8 mouse cellular contexts compared by ENCODE assay signal in the genomic region with DNA sequence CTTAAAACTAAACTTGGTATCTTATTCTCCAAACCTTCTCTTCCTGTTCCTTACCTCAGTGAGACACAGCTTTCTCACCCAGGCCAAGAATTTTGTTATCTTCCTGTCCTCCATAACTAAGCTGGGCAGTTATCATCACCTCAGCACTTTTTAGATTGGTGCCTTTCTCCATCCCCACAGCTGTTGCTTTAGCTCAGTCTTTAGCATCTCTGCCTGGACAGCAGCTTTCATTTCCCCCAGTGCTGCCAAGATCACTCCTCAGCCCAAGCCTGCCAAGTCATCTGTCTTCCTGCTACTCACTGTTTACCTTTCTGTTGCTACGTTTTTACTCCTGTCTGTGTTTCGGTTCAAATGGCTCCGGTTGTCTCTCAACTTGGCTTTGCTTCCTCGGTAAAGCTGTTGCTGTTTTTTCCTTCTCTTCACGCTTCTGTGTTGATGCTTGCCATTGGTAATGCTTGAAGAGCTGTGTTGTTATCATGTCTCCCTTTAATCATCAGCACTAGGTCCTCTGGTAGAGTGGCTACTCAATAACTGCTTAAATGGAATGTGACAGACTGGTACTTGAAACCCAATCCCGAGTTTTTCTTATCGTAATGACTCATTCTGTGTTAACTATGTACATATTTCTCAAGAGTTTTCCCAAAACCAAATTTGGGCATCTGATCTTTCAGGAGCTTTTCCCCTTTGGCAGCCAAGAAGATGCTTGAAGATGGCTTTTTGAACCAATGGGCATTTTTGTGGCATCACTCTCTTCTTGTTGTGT. TPM values are rescaled to one million over a fixed set of nuclear protein-coding genes. Genes with fewer than 3 reads are reported as not detected.
A peak's percentile ranks its signal among the peaks of the same experiment; 100 is the strongest.
DNase-seq lines count a peak whose midpoint lies in the region; ATAC-seq lines count a peak whose summit lies in the region.

No protein-coding gene starts in this region.

- no peaks in the 10 kb centered on the region for H3K36me3 ChIP-seq in forebrain, embryonic 12.5 days (replicated peaks)
- H3K36me3 ChIP-seq in intestine, embryonic 14.5 days (ENCODE audit: control insufficient read depth, insufficient read depth, low read length) = no peaks in the 10 kb centered on the region
- no peaks in the 10 kb centered on the region for H3K36me3 ChIP-seq in stomach, embryonic 15.5 days

- H3K4me1 ChIP-seq in forebrain, embryonic 12.5 days = peaks cover 21% of the 10 kb centered on the region
- H3K4me1 ChIP-seq in intestine, embryonic 14.5 days (replicated peaks; ENCODE audit: control insufficient read depth, insufficient read depth, low read length) = peaks cover 15% of the 10 kb centered on the region
- H3K4me1 ChIP-seq in stomach, embryonic 15.5 days = peaks cover 7% of the 10 kb centered on the region; the same call in 1 of the 2 replicates

- H3K27ac ChIP-seq in forebrain, embryonic 12.5 days = peak overlapping the region; percentile 44; the same call in 1 of the 2 replicates
- no peak overlapping the region for H3K27ac ChIP-seq in intestine, embryonic 14.5 days (ENCODE audit: low read depth)
- H3K27ac ChIP-seq in stomach, embryonic 15.5 days = no peak overlapping the region

- WGBS in forebrain, embryonic 12.5 days = 71% methylated on average over 7 of the region's 7 CpGs
- WGBS in intestine, embryonic 14.5 days = 19% methylated on average over 7 of the region's 7 CpGs
- 15% methylated on average over 7 of the region's 7 CpGs for WGBS in stomach, embryonic 15.5 days

- peak; percentile 12 for DNase-seq in kidney, postnatal 10 days
- DNase-seq in kidney, adult 18-20 months = no peak
- DNase-seq in NIH3T3 (ENCODE audit: low read depth) = peak; percentile 81
- no peak for DNase-seq in intestine, embryonic 14.5 days (ENCODE audit: low spot score)
- DNase-seq in adrenal gland, postnatal 25 days = no peak

- no peaks in the 10 kb centered on the region for H3K27me3 ChIP-seq in forebrain, embryonic 12.5 days
- no peaks in the 10 kb centered on the region for H3K27me3 ChIP-seq in intestine, embryonic 14.5 days (replicated peaks; ENCODE audit: control insufficient read depth, insufficient read depth, low read length)
- H3K27me3 ChIP-seq in stomach, embryonic 15.5 days (replicated peaks) = no peaks in the 10 kb centered on the region

- no peak overlapping the region for H3K4me2 ChIP-seq in forebrain, embryonic 12.5 days
- H3K4me2 ChIP-seq in intestine, embryonic 14.5 days (ENCODE audit: low read length) = 0 out of 2 replicates have a peak overlapping the region, but pooled peaks have one; percentile 14
- peak overlapping the region; percentile 21; the same call in 1 of the 2 replicates for H3K4me2 ChIP-seq in stomach, embryonic 15.5 days

- H3K4me3 ChIP-seq in forebrain, embryonic 12.5 days (replicated peaks) = no peak overlapping the region
- H3K4me3 ChIP-seq in intestine, embryonic 14.5 days (ENCODE audit: low read depth, low read length) = no peak overlapping the region
- H3K4me3 ChIP-seq in stomach, embryonic 15.5 days (replicated peaks) = 0 out of 2 replicates have a peak overlapping the region, but pooled peaks have one; percentile 0

- no peaks in the 10 kb centered on the region for H3K9me3 ChIP-seq in forebrain, embryonic 12.5 days
- H3K9me3 ChIP-seq in intestine, embryonic 14.5 days (ENCODE audit: control insufficient read depth, low read length) = no peaks in the 10 kb centered on the region
- no peaks in the 10 kb centered on the region for H3K9me3 ChIP-seq in stomach, embryonic 15.5 days

- no peak for ATAC-seq in forebrain, embryonic 12.5 days (ENCODE audit: low FRiP score)
- no peak for ATAC-seq in intestine, embryonic 14.5 days (replicated peaks; ENCODE audit: low FRiP score, low TSS enrichment, low read depth)
- ATAC-seq in stomach, embryonic 15.5 days (ENCODE audit: insufficient read depth, low FRiP score, low read depth) = peak; percentile 43; the same call in 1 of the 2 replicates
- no peak for ATAC-seq in granulocyte monocyte progenitor cell, adult 5-6 weeks (replicated peaks; ENCODE audit: poor library complexity, severe bottlenecking)

- no peak overlapping the region for H3K9ac ChIP-seq in forebrain, embryonic 12.5 days
- H3K9ac ChIP-seq in intestine, embryonic 14.5 days (ENCODE audit: low read length) = no peak overlapping the region
- H3K9ac ChIP-seq in stomach, embryonic 15.5 days = no peak overlapping the region

RNA-seq across cellular contexts. Expression of a gene that starts 26.8 kb away (rescaled TPM):
- 63.9 and 72.6 TPM in 2 replicates for polyA plus RNA-seq in forebrain, embryonic 12.5 days (2016; fragmentation: Nextera tagmentation; extraction: Ambion mirVana)
- 42.9 and 46.1 TPM in 2 replicates for polyA plus RNA-seq in intestine, embryonic 14.5 days (2014; fragmentation: Nextera tagmentation; extraction: Ambion mirVana)
- 33.3 and 39.0 TPM in 2 replicates for polyA plus RNA-seq in stomach, embryonic 15.5 days (2015; fragmentation: Nextera tagmentation; extraction: Ambion mirVana)
- total RNA-seq in granulocyte monocyte progenitor cell, adult 5-6 weeks (2014; fragmentation: Nextera tagmentation) = 29.7 and 32.1 TPM in 2 replicates
- 6.3 and 9.5 TPM in 2 replicates for total RNA-seq in granulocyte monocyte progenitor cell, adult 5-6 weeks (2017)
- total RNA-seq in adrenal gland, postnatal 25 days (2021) = 53.3 and 64.6 TPM in 2 replicates

Comparison
In these comparisons a context has a peak if more than half of its experiments do, and no peak if none do; other contexts are left out.
1. DNase-seq: peak in kidney, postnatal 10 days (single experiment) and NIH3T3 (single experiment); none in kidney, adult 18-20 months (single experiment), intestine, embryonic 14.5 days (single experiment) and adrenal gland, postnatal 25 days (single experiment).